Mouse (Mus musculus) colon, adult 2 months (tissue): ENCODE measurements around the gene Tfap4. TPM values are rescaled to one million over a fixed set of nuclear protein-coding genes. Genes with fewer than 3 reads are reported as not detected.

Experiments used
- polyA plus RNA-seq: library from polyadenylated mRNA; depleted of rRNA; stranded (reverse); fragments of >200 nt; gene quantifications from 2 replicates; pipeline ENCODE4 v1.2.3, GENCODE M21; 2012; rRNA removed

The Tfap4 gene
- polyA plus RNA-seq: 10.6 and 11.7 TPM in 2 replicates

GRCm38 (mm10) chr16:4559715-4560144 lies at the start of gene Tfap4:
Gene Tfap4 (minus strand): TSS chr16:4559854.

DNA sequence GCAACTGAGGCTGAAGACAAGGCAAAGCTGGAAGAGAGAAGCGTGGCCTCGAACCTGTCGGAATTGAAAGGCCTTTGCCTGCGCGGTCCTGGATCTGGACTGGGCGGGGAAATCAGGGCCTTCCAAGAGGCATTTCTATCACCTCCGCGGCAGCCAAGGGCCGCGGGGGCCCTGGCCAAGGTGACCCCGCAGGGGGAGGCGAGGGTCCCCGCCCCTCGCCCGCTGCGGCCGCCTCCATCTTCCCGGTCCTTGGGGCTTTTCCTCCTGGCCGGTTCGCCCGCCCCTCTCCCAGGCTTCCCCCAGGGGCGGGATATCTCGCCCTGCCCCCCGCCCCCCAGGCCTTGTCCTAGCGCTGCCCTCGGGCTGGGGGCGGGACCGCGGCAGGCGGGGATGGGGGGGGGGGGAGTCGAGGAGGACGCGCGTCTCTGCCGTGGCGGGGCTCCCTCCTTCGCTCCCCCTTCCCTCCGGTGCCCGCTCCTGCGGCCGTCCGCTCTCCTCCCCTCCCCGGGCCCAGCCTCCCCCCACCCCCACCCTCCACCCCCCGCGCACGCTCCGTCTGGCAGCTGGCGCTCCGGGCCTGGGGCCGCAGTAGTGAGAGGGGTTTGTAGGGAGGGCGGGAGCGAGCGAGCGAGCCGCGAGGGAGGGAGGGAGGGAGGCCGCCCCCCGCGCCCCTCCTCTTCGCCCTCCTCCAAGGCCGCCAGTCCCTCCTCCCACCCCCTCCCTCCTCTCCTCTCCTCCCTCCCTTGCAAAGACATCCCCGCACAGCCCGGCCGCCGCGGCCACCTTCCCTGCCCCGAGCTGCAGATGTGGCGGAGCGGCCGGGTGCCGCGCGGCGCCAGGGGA lies 34.5 kb upstream of the Tfap4 start, which contains the start of gene Glis2:
Glis2 (plus strand) TSS at position 743 of the 843 bp plus-strand sequence.

GRCm38 (mm10) chr16:4541501-4542198 lies 18.0 kb downstream of the Tfap4 start, which contains the start of gene Srl:
Gene Srl (minus strand): TSS chr16:4541816.

Other genes with a start within 250 kb of the Tfap4 start
- 8.3 and 11.4 TPM in 2 replicates for gene Adcy9, start 139.4 kb downstream of the Tfap4 start, polyA plus RNA-seq
- 1.6 and 1.9 TPM in 2 replicates for gene Srl, start 18.0 kb downstream of the Tfap4 start, polyA plus RNA-seq
- 18.3 and 19.0 TPM in 2 replicates for gene Glis2, start 34.9 kb upstream of the Tfap4 start, polyA plus RNA-seq
- gene Pam16, start 65.1 kb upstream of the Tfap4 start, polyA plus RNA-seq: 17.5 and 20.2 TPM in 2 replicates
- gene Vasn, start 80.1 kb upstream of the Tfap4 start, polyA plus RNA-seq: 19.5 and 20.6 TPM in 2 replicates
- 20.0 and 21.0 TPM in 2 replicates for gene Dnaja3, start 80.1 kb upstream of the Tfap4 start, polyA plus RNA-seq
- 52.6 and 56.6 TPM in 2 replicates for gene Coro7, start 119.9 kb upstream of the Tfap4 start, polyA plus RNA-seq
- 5.5 and 5.8 TPM in 2 replicates for gene Nmral1, start 159.5 kb upstream of the Tfap4 start, polyA plus RNA-seq
- gene Hmox2, start 166.5 kb upstream of the Tfap4 start, polyA plus RNA-seq: 13.3 and 16.3 TPM in 2 replicates
- gene Cdip1, start 230.4 kb upstream of the Tfap4 start, polyA plus RNA-seq: 58.9 and 69.7 TPM in 2 replicates